Mouse (Mus musculus): ENCODE data around the gene Ttf1. TPM values are rescaled to one million over a fixed set of nuclear protein-coding genes. Genes with fewer than 3 reads are reported as not detected.
"Not testable (repeated sequence)": the region's sequence is repeated elsewhere in the genome, so short reads cannot be mapped to it uniquely, and the experiment has no call there.

The Ttf1 gene
- polyA plus RNA-seq, 1 experiment from 2014 or later = 10.5 TPM

DNA sequence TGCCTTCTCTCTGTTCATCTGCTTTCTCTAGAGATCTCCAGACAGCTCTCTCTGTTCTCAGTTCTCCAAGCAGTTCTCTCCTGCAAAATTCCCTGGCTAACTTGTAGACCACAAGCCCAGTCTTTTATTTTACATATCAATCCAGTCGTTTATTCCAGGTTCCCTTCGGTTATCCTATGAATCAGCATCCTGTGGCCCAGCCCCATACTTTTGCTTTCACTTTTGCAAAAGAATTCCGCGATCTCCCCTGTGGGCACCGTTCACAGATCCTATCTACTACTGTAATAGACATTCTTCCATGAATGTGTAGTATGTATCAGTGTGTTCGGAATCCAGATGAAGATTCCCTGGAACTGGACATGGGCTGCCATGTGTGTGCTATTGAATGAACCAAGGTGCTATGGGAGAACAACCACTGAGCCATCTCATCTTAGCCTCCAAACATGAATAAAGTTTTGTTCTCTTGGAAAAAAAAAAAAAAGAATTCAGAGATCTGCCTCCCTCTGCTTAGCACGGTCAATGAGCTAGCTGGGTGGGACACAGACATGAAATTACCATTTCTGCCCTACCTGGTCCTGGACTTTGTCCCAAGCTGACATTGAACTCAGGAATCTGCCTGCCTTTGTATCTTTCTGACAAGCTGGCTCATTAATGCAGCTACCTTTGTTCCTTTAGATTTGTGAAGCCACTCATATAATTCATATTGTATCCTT lies 40.9 kb downstream of the Ttf1 start:
- Histone ChIP-seq H3K9ac (replicated peaks) (no peak overlapping the region), H3K36me3 (no peaks in the 10 kb centered on the region), H3K27me3 (no peaks in the 10 kb centered on the region), H3K4me3 (no peak overlapping the region), H3K9me3 (no peaks in the 10 kb centered on the region), H3K4me2 (replicated peaks) (no peak overlapping the region), H3K4me1 (no peaks in the 10 kb centered on the region), H3K27ac (replicated peaks) (no peak overlapping the region)
- ATAC-seq (replicated peaks) = no peak
- WGBS = 79% methylated on average over 7 of the region's 7 CpGs

DNA sequence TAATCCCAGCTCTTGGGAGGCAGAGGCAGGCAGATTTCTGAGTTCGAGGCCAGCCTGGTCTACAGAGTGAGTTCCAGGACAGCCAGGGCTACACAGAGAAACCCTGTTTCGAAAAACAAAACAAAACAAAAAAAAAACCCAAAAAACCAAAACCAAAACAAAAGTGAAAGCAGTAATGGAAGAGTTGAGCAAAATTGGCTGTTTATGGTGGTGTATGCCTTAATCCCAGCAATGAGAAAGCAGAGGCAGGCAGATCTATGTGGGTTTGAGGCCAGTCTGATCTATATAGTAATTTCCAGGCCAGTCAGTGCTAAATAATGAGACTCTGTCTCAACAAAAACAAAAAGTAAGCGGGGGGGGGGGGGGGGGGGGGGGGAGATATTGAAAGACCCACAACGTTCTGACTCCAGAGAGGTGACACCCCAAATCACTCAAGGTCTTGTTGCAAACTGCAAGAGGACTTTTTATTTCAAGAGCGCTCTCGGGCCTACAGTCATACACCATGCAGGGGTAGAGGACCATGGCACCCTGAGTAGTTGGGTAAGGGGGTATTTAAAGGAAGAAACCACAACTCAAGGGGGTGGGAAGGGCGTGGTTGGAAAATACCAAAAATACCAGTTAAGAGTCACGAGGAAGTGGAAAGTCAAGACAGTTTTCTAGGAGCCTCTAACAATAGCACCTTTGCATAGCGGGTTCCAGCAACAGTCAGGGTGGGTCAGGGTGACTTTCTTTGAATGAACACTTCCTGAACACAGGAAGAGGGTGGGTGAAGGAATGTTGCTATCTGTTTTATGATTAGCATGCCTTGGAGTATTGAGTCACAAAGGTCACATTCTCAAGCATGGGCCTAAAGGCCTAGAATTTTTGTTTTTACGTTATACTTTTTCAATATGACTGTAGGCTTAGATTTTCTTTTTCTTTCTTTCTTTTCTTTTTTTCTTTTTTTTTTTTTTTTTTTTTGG lies 42.6 kb downstream of the Ttf1 start:
- not testable (repeated sequence) for ATAC-seq (replicated peaks); H3K4me1 ChIP-seq; H3K27ac ChIP-seq (replicated peaks); H3K4me2 ChIP-seq (replicated peaks); H3K9me3 ChIP-seq; H3K9ac ChIP-seq (replicated peaks); H3K27me3 ChIP-seq; H3K4me3 ChIP-seq; H3K36me3 ChIP-seq
- 82% methylated on average over 10 of the region's 10 CpGs for WGBS

DNA sequence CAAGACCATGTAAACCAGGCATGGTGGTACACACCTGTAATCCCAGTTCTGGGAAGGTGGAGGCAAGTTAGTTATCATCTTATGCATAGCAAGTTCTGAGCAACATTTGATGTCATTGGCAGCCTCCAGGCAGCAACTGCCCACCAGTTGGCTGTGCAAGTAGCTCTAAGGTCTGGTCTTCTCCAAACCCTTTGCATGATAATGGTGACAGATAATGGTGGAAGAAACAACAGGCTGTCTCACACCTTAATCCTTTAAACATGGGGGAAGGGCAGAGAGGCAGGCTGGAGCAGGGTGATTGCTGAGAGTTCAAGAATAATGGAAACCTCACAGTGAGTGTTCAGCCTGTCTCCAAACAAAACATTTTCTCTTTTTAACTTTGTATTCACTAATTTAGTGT lies 60.9 kb downstream of the Ttf1 start:
- no peak overlapping the region for H3K9ac ChIP-seq (replicated peaks)
- H3K27me3 ChIP-seq = no peaks in the 10 kb centered on the region
- no peak overlapping the region for H3K4me3 ChIP-seq
- H3K4me1 ChIP-seq = peaks cover 5% of the 10 kb centered on the region
- ATAC-seq (replicated peaks) = no peak
- H3K27ac ChIP-seq (replicated peaks) = no peak overlapping the region
- no peaks in the 10 kb centered on the region for H3K36me3 ChIP-seq
- H3K9me3 ChIP-seq = no peaks in the 10 kb centered on the region
- no peak overlapping the region for H3K4me2 ChIP-seq (replicated peaks)

DNA sequence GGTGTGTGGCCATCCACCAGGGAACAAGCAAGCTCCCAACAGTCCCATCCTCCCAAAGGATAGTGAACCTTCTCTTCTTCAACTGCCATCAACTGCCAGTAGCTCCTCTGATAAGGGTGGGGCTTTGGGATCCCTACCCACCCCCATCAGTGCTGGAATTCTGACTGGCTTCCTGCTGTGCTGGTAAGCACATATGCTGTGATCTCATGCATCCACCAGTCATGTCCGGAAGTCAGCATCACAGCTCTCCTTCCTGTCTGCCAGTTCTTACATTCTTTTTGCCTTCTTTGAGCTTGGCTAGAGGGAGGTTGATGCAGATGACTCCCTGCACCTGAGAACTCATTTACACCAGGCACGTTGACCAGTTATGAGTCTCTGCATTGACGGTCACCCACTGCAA lies 62.4 kb downstream of the Ttf1 start:
- Histone ChIP-seq H3K27me3 (no peaks in the 10 kb centered on the region), H3K4me2 (replicated peaks) (no peak overlapping the region), H3K27ac (replicated peaks) (no peak overlapping the region), H3K4me3 (no peak overlapping the region), H3K9me3 (no peaks in the 10 kb centered on the region), H3K9ac (replicated peaks) (no peak overlapping the region), H3K36me3 (no peaks in the 10 kb centered on the region), H3K4me1 (peaks cover 13% of the 10 kb centered on the region)
- ATAC-seq (replicated peaks) = no peak
- WGBS = 83% methylated on average over 3 of the region's 3 CpGs

DNA sequence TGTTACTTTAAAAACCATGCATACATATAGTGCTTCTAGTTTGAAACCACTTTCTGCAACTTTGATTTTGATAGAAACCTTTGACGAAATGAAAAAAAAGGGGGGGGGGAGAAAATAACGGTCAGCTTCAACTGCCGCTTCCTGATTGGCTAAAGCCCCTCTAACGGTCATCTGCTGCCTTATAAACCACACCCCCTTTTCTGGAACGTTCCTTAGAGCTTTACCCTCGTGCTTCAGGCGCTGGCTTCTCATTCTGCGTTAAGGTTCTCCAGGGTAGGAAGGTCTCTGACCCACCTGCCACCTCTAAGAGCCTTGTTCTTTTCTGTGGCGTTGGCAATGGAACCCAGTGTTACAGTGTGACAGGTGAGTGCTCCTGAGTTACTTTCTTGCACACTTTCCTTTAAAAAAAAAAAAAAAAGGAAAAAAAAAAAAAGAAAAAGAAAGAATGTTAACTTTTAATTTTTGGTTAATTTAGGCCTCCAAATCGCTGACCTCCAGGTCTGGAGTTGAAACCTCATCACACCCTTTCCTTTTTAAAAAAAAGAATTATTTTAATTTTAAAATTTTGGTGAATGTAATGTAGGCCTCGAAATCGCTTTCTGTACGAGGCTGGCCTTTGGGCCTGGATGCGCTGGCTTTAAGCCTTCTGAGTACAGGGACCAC lies 64.0 kb downstream of the Ttf1 start, which contains the start of gene Setx:
TSS of gene Setx (plus strand) at position 275 of the 663 bp plus-strand sequence.
- ATAC-seq (replicated peaks) = 0 out of 2 replicates have a peak, but pooled peaks have one; percentile 12
- 66% methylated on average over 14 of the region's 14 CpGs for WGBS

DNA sequence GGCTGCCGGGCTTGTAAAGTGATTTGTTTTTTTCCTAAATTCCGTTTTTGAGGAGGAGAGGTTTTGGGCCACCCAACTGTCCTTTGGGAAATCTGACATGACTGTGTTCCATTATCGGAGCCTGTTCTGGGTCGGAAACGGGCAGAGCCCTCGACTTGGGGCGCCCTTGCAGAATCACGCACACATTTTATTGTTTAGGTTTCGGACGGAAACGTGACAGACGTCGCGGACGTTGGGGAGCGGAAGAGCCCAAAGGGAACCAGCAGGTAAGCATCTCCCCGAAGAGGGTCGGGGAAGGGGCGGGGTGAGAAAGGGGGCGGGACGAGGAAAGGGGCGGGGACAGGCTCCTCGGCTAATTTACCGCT lies 64.5 kb downstream of the Ttf1 start:
- Histone ChIP-seq H3K9ac (replicated peaks) (peak overlapping the region; percentile 46), H3K4me2 (replicated peaks) (peak overlapping the region; percentile 80), H3K9me3 (no peaks in the 10 kb centered on the region), H3K4me3 (peak overlapping the region; percentile 94), H3K27me3 (no peaks in the 10 kb centered on the region), H3K27ac (replicated peaks) (peak overlapping the region; percentile 95), H3K4me1 (peaks cover 13% of the 10 kb centered on the region), H3K36me3 (peaks cover 11% of the 10 kb centered on the region)
- under 1% methylated on average over 24 of the region's 24 CpGs for WGBS
- ATAC-seq (replicated peaks) = no peak

More for the DNA sequence above, 64.0 kb downstream of the Ttf1 start, which contains the start of gene Setx:
- peak within 1 kb of the TSS; percentile 80 for H3K4me2 ChIP-seq (replicated peaks)
- H3K9me3 ChIP-seq = no peaks in the 10 kb centered on the region
- H3K36me3 ChIP-seq = peaks cover 5% of the 10 kb centered on the region; the same call in 1 of the 2 replicates
- H3K4me3 ChIP-seq = peak within 1 kb of the TSS; percentile 94
- peaks cover 13% of the 10 kb centered on the region for H3K4me1 ChIP-seq
- H3K9ac ChIP-seq (replicated peaks) = peak within 1 kb of the TSS; percentile 92
- H3K27ac ChIP-seq (replicated peaks) = peak within 1 kb of the TSS; percentile 95
- H3K27me3 ChIP-seq = no peaks in the 10 kb centered on the region

DNA sequence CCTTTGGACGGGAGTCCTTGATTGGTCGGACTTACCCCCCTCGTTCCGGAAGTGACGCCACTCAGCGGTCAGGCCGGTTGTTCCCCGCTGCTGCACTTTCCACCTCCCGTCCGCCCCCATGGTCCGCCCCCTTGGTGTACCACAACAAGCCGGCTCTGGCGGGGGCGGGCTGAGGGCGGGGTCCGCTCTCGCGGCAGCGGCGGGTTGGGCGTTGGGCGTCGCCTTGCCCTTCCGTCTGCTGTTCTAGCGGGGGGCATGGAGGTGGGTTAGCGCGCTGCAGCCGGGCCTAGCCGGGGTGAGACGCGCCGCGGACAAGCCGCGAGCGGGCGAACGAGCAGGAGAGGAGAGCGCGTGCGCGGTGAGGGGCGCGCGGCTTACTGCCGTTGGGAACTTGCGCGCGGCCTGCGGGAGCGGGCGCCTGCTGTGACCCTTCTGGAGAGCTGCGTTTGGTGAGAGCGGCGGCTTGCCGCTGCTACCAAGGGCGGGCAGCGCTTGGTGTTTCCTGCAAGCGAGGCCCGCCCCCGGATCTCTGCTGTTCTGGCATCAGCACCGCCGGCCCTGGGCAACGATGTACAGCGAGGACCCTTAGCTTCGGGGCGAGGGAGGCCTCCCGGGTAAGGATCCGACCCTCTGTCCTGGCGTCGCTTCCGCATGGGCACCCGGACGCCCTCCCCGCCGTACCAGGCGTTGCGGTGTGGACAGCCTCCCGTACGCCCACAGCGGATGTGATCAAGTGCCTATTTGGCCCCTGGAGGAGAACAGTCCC lies 65.1 kb downstream of the Ttf1 start:
- no peaks in the 10 kb centered on the region for H3K9me3 ChIP-seq
- ATAC-seq (replicated peaks) = peak; percentile 98
- peak overlapping the region; percentile 94 for H3K4me3 ChIP-seq
- peaks cover 16% of the 10 kb centered on the region for H3K36me3 ChIP-seq
- H3K27me3 ChIP-seq = no peaks in the 10 kb centered on the region
- H3K4me2 ChIP-seq (replicated peaks) = peak overlapping the region; percentile 80
- peak overlapping the region; percentile 95 for H3K27ac ChIP-seq (replicated peaks)
- under 1% methylated on average over 79 of the region's 81 CpGs for WGBS
- peaks cover 13% of the 10 kb centered on the region for H3K4me1 ChIP-seq
- peak overlapping the region; percentile 92 for H3K9ac ChIP-seq (replicated peaks)

DNA sequence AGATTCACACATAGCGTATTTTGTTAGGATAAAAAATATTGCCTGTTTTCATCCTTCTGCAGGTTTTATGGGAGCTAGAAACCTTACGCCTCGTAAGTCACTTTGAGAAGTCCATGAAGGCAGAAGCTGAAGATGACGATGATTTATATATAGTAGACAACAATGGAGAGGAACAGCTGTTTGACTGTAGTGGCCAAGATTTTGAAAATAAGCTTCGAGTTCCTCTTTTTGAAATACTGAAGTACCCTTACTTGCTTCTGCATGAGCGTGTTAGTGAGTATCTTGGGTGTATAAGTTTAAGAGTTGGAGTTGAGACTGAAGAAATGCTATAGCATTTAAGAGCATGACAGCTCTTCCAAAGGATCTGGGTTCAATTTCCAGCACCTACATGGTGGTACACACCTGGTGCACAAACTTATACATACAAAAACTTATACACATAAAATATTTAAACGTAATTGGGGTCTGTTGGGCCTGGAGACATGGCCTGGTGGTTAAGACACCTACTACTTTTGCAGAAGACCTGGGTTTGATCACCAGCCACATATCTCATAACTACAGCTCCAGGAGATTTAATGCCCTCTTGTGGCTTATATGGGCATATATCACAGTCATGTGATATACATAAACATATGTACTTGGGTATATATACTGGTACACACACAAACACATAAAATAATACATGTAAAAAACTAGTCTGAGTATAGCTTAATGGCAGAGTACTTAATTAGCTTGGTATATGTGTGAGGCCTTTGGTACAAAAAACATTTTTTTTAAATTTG lies 70.2 kb downstream of the Ttf1 start:
- H3K36me3 ChIP-seq = peaks cover 56% of the 10 kb centered on the region
- H3K27me3 ChIP-seq = no peaks in the 10 kb centered on the region
- no peak overlapping the region for H3K9ac ChIP-seq (replicated peaks)
- WGBS = 97% methylated on average over 7 of the region's 7 CpGs
- H3K4me3 ChIP-seq = no peak overlapping the region
- no peaks in the 10 kb centered on the region for H3K9me3 ChIP-seq
- no peak overlapping the region for H3K27ac ChIP-seq (replicated peaks)
- no peak for ATAC-seq (replicated peaks)
- peaks cover 13% of the 10 kb centered on the region for H3K4me1 ChIP-seq
- H3K4me2 ChIP-seq (replicated peaks) = no peak overlapping the region

DNA sequence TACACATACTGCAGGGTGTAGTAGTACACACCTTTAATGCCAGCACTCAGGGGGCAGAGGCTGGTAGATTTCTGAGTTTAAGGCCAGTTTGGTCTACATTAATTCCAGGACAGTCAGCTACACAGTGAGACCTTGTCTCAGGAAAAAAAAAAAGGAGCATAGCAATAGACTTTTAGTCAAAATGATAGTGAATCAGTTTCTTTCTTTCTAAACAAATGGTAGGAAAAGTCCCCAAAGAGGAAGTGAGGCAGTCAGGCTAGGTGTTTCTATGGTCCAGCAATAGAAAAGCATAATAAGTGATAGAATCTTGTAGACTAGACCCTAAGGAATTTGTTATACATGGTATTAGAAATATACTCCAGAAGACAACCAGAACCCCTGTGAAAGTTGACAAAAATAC lies 75.1 kb downstream of the Ttf1 start:
- Histone ChIP-seq H3K27me3 (no peaks in the 10 kb centered on the region), H3K36me3 (peaks cover 67% of the 10 kb centered on the region)
- ATAC-seq (replicated peaks) = no peak

More for the DNA sequence above, 75.1 kb downstream of the Ttf1 start:
- Histone ChIP-seq H3K4me3 (no peak overlapping the region), H3K27ac (replicated peaks) (no peak overlapping the region), H3K9ac (replicated peaks) (no peak overlapping the region), H3K4me2 (replicated peaks) (no peak overlapping the region), H3K4me1 (no peaks in the 10 kb centered on the region), H3K9me3 (no peaks in the 10 kb centered on the region)
